Mouse (Mus musculus): ENCODE results near the gene Sec24c.

- TF ChIP-seq CTCF (IDR thresholded peaks at IDR 0.05; ENCODE audit: low read depth): no peak
- no peak for TF ChIP-seq EP300 (IDR thresholded peaks at IDR 0.05; ENCODE audit: low read depth)
Measured at GRCm38 (mm10) chr14:20668154-20668810, 5.8 kb upstream of the Sec24c start, which contains the start of gene Synpo2l.
